Mouse (Mus musculus) adrenal gland, adult 2 months (tissue): ENCODE measurements around the gene Pgpep1. TPM values are rescaled to one million over a fixed set of nuclear protein-coding genes. Genes with fewer than 3 reads are reported as not detected.

Source experiments
- DNase-seq: peaks from one replicate; pipeline ENCODE4 v3.0.0; 2021
- polyA plus RNA-seq: library from polyadenylated mRNA; depleted of rRNA; stranded (reverse); fragments of >200 nt; gene quantifications from 2 replicates; pipeline ENCODE4 v1.2.3, GENCODE M21; 2012
- total RNA-seq, 2 experiments: library from RNA; stranded (reverse); gene quantifications; 2 replicates each; pipeline ENCODE4 v1.2.3; 2021

Gene Pgpep1
- total and polyA plus RNA-seq, 3 experiments = 115 to 127 (median 117) TPM

DNA sequence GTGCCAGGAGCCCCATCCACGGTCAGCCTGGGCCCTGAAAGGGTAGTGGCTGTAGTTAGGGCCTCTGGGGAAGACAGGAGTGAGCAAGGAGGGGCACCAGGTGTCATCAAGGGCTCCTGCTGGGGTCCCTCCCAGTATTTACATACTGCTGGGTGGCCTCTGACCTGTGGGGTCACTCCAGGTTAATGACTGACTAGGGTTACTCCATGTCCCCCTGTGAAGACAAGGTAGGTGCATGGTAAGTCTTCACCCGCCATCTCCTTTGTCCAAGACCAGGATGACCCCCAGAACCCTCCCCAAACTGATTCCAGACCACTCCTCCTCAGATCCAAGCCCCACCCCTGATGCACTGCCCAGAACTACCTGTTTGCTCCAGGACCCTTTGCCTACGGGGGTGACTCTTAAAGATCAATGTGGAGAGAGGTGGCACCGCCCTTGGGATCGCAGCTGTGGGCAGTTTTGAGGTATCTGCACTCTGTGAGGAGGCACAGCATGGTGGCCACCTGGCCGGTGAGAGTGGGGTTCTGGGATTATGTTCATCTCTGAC, 27.8 kb downstream of the Pgpep1 start, which contains the start of gene Gdf15:
Gdf15 (minus strand) TSS at position 111 of the 547 bp plus-strand sequence.
- DNase-seq = no peak

DNA sequence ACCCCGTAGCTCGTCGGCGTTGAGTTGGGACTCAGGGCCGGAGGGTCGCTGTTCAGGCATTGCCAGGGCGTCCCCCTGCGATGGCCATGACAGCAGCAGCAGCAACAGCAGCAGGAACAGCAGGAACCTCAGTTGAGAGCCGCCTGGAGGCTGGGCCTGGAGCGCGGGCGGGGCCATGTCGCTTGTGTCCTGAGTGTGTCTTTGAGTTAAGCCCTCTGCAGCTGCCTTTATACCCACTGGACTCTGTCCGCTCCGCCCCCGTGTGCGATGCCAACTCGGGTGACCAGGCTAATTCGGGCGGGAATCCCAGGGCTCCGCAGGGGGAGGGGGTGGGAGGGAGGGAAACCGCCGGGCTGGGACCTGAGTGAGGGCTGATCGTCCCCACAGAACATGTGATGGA, 28.8 kb downstream of the Pgpep1 start:
- peak; percentile 71 for DNase-seq

- DNase-seq = peak; percentile 87
These were observed 29.4 kb downstream of the Pgpep1 start for GRCm38 (mm10) chr8:70630532-70631381.

- DNase-seq = peak; percentile 92
These were observed 30.3 kb downstream of the Pgpep1 start for GRCm38 (mm10) chr8:70629574-70630531.

- DNase-seq = no peak
These were observed 31.1 kb downstream of the Pgpep1 start for GRCm38 (mm10) chr8:70628986-70629490.

GRCm38 (mm10) chr8:70627041-70627440, 33.1 kb downstream of the Pgpep1 start:
- no peak for DNase-seq

DNA sequence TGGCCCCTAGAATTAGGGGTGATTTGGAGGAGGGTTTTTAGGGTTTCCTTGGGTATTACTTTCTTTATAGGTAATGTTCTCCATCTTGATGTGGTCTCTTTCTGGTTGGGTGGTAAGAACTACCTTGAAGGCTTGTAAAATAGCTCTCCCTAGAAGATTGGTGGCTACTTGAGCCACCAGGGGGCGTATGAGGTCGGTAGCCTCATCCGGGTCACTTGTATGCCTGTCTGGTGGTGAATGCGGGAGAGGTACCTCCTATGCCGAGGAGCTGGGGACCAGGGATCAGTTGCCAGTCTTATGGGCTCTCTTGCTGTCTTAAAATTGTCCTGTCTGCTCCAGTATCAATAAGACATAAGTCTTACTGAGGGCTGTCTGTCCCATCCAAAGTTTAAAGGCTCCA, 35.1 kb downstream of the Pgpep1 start:
- DNase-seq = no peak

- no peak for DNase-seq
These were observed 38.0 kb downstream of the Pgpep1 start for GRCm38 (mm10) chr8:70622220-70622619.

DNA sequence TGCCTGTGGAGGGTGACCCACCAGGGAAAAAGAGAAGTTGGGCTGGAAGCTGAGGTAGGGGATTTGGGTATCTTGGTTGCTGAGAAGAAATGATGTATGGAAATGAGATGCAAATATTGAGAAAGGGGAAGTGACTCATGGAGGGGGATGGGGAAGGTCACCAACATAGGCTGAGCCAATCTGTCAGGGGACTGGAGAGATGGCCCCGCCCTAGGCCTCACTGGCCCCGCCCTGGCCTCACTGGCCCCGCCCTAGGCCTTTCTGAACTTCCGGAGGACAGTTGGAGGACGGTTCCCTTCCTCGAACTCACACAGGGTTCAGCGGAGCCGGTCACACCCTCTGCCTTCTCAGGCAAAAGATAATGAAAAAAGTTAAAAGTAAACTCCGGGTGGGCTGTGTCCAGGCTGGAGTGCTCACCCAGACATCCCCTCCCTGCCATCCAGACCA, 41.3 kb downstream of the Pgpep1 start:
- no peak for DNase-seq

GRCm38 (mm10) chr8:70617985-70618384, 42.2 kb downstream of the Pgpep1 start:
- DNase-seq = no peak

DNA sequence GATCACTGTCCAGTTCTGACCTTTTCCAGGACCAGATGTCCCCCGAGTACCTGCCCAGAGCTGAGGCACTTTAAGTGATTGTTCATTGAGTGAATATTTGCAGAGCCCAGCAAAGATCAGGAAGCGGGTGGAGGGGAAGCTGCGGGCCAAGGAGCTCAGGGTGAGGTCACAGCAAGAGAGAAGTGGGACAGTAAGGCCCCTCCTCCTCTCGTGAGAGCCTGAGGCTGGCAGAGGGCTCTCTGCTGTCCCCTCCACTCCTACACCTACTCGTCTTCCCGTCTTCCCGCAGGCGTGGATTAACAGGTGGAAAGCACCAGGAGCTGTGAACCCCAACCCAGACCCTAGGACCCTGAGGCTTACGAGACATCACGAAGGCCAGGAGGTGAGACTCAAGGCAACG, 43.5 kb downstream of the Pgpep1 start:
- DNase-seq = no peak

DNA sequence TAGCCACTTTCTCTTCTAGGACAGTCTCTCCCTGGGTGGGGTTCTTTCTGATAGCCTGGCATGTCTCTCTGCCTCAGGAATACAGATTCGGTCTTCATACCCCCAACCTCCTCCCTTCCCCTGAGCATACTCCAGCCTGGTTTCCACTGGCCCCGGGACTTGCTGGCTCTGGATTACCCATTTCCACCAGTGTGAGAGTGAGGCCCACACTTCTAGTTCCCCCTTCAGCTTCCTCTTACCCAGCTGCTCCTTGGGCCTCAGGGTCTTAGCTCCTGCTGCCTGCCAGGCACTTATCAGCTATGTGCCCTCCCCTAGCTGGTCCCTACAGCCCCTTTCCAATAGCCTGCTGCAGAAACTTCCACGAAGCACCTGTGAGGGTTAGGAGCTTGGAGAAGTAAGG, 44.3 kb downstream of the Pgpep1 start, which contains the start of gene Lrrc25:
Lrrc25 (plus strand) TSS at position 262 of the 400 bp plus-strand sequence.
- no peak for DNase-seq

GRCm38 (mm10) chr8:70615281-70615680, 44.9 kb downstream of the Pgpep1 start:
- DNase-seq = no peak

DNA sequence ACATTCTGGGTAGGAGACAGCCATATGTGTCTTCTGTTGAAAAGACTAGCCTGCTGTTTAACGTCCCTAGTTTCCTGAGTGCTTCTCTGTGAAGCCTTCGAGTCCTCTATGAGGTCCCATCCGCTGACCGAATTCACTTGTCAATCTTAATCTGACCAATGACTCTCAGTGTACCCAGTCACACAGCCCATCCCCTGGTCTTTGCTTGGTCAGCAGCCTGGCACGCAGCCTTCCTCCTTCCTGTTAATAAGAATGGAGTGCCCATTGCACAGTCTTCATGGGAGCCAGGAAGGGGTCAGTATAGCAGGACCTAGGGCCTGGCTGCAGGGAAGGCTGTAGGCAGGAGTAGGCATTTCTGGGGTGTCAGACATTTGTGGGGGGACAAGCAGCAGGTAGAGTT, 45.7 kb downstream of the Pgpep1 start:
- no peak for DNase-seq

- DNase-seq = no peak
These were observed 46.4 kb downstream of the Pgpep1 start for GRCm38 (mm10) chr8:70613763-70614162.

- peak; percentile 90 for DNase-seq
These were observed 48.3 kb downstream of the Pgpep1 start for GRCm38 (mm10) chr8:70611849-70612248.

DNA sequence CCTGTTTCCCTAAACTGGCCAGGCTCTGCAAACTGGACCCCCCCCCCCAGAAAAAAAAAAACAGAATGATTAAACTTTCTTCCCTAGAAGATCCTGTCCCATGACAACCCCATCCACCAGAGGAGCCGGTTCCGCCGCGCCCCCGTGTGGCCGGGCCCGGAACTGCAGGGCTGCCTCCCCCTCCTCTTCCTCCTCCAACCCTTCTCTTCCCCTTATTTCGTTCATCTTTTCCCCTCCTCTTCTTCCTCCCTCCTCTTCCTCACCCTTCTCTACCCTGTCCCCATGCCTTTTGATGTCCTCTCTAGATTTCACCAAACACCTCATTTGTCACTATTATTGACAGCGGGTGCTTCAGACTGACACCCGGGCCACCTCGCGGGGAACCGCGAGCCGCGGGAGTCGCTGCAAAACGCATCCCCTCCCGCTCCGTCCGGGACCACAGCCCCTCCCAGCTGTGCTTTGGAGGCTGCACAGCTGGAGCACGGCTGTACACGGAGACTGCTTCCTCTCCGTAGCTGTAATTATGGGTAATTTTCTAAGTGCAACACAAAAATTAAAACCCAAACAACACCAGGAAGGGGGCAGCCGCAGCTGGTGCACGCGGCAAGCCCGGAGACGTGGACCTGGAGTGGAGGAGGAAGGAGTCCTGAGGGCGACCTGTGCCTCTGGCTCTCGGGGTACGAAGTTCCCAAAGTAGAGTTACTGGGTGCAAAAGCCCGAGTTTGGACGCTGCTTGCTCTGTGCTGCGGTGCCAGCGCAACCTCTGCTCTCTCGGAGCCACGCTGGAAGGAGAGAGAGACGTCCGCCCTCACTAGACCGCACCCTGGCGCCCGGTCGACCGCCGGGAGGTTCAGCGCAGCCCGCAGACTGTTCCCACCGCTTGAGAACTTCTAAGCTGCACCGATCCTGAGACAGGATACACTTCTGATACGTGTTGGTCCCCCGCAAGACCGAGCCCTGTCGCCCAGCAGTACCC, 49.1 kb downstream of the Pgpep1 start:
- DNase-seq = peak; percentile 89

DNA sequence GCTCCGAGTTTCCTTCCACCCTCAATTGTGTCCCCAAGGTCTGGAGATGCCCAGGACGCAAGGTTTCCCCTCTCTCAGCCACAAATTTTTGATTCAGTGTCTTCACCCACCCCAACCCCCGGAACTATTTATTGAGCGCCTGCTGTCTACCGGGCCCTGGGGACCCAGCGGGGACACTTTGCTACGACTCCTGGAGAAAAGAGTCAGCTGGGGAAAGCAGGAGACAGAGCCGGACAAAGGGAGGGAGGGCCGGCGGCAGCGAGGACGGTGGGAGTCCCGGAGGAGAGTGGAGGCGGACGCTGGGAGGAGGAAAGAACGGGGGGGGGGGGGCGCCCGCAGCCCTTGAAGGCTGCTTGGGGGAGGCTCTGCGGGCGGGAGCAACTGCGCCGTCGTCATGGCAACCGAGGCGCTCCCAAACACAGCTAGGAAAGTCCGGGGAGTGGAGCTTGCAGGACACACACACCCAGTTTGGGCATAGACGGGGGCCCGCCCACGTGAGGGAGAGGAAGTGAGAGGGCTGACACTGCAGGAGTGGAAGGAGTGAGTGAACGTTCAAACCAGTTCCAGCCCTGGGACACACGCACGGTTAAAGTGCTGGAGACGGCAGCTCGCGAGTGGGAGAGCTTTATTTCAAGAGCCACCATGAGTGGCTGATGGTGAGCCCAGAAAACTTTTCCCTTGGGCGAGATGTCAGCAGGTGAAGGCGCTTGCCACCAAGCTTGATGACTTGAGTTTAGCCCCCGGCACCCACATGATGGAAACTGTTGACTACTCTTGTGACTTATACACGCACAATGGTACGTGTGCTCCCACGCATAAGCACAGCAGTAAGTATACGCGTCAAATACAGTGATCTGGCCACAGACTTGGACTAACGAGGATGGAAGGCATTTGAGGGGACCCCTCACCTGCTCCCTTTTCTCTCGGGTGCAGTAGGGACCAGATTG, 50.1 kb downstream of the Pgpep1 start:
- peak; percentile 92 for DNase-seq

DNA sequence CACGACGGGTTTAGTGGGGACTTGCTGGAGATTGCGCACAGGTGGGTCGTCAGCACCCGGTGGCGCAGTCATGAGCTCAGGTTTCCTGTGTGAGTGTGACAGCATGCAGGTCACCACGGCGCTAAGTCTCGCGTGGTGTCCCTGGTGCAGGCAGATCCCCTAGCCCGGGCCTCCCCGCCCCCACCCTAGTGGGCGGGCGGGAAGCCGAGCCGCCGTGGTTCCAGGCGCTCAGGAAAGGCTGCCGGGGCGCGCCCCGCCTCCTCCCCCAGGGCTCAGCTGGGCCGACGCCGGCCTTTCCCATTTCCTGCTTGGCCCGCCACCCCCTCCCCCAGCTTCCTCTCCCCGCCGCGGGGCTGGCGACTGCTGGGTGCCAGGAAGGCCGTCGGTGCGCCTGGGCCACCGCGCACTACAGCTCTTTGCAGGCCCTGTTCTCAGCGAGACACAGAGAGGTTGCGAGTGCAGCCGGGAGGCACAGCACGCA, 50.8 kb downstream of the Pgpep1 start:
- peak; percentile 93 for DNase-seq
